Mouse (Mus musculus): ENCODE results near the gene S100a5.

- TF ChIP-seq ZC3H11A (IDR thresholded peaks at IDR 0.05; ENCODE audit: low read depth, low read length), result no peak
- TF ChIP-seq SIN3A (IDR thresholded peaks at IDR 0.05; ENCODE audit: low read length), result no peak
- no peak for TF ChIP-seq MEF2A (IDR thresholded peaks at IDR 0.05; ENCODE audit: borderline replicate concordance, low read depth, low read length)
- no peak for TF ChIP-seq CTCF (conservative IDR thresholded peaks at IDR 0.05 in 1 of 2, IDR thresholded peaks at IDR 0.05 in 1 of 2; ENCODE audit: low read depth in 2 of 2, low read length in 2 of 2)
- TF ChIP-seq NRF1 (IDR thresholded peaks at IDR 0.05; ENCODE audit: low read depth, low read length), result no peak
- TF ChIP-seq USF1 (IDR thresholded peaks at IDR 0.05; ENCODE audit: low read depth, low read length), result no peak
- no peak for TF ChIP-seq MAZ (IDR thresholded peaks at IDR 0.05; ENCODE audit: low read depth, low read length)
- no peak for TF ChIP-seq EP300 (IDR thresholded peaks at IDR 0.05; ENCODE audit: low read length)
Measured at GRCm38 (mm10) chr3:90613461-90614147, 5.3 kb downstream of the S100a5 start.

Data from CH12.LX (cell line).